Mouse (Mus musculus): ENCODE measurements around the gene Lyrm7. TPM values are rescaled to one million over a fixed set of nuclear protein-coding genes. Genes with fewer than 3 reads are reported as not detected.

Lyrm7 gene
- polyA plus RNA-seq, 1 experiment from 2014 or later: 8.0 TPM

DNA sequence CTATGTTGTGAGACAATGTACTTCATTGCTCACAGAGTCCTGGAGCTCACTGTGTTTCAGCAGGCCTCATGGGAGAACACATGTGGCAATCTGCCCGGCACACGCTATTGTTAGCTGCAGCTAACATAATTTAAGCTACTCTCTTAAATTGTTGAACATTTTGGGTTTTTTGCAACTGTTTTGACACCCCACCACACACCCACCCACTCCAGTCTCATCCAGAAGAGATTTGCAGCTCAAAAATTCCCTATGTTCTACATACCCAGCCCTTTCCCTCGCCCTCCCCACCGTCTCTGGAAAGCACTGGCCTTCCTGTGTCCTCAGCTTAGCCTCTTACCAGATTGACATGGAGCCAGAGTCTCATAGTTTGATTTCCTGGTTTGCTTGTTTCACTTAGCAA is 55.5 kb downstream of the Lyrm7 start:
- Histone ChIP-seq H3K27me3 (ENCODE audit: insufficient read depth, low read length) (no peaks in the 10 kb centered on the region), H3K36me3 (ENCODE audit: insufficient read depth) (no peaks in the 10 kb centered on the region), H3K9ac (no peak overlapping the region), H3K27ac (ENCODE audit: low read depth) (no peak overlapping the region), H3K4me3 (ENCODE audit: low read depth, low read length) (no peak overlapping the region), H3K4me2 (no peak overlapping the region), H3K9me3 (ENCODE audit: low read depth, low read length) (no peaks in the 10 kb centered on the region), H3K4me1 (ENCODE audit: insufficient read depth) (no peaks in the 10 kb centered on the region)
- DNase-seq (no peak), ATAC-seq (ENCODE audit: insufficient read depth) (no peak)
- no peak for TF ChIP-seq CTCF (IDR thresholded peaks at IDR 0.05; ENCODE audit: low read depth)
- WGBS: 82% methylated on average over 4 of the region's 4 CpGs

DNA sequence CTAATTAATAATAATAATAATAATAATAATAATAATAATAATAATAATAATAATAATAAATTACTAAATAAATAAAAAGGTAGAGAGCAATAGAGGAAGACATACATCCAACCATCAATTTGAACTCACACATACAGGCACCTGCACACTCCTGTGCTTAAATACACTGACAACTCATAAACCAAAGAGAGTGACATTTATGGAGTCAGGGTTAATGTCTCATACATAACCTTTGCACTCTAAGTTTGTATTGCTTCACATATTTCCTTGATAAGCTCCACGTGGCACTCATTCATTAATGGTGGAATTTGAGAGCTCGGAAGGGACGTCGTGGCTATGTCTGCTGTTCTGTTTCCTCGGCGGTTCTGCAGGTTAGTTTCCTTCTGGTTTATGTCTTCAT is 58.1 kb downstream of the Lyrm7 start:
- Histone ChIP-seq H3K4me3 (ENCODE audit: low read depth, low read length) (no peak overlapping the region), H3K9me3 (ENCODE audit: low read depth, low read length) (no peaks in the 10 kb centered on the region), H3K27me3 (ENCODE audit: insufficient read depth, low read length) (no peaks in the 10 kb centered on the region), H3K36me3 (ENCODE audit: insufficient read depth) (no peaks in the 10 kb centered on the region), H3K4me2 (no peak overlapping the region), H3K27ac (ENCODE audit: low read depth) (no peak overlapping the region), H3K9ac (no peak overlapping the region), H3K4me1 (ENCODE audit: insufficient read depth) (no peaks in the 10 kb centered on the region)
- DNase-seq: no peak
- TF ChIP-seq CTCF (IDR thresholded peaks at IDR 0.05; ENCODE audit: low read depth): no peak
- 36% methylated on average over 6 of the region's 6 CpGs for WGBS
- no peak for ATAC-seq (ENCODE audit: insufficient read depth)

DNA sequence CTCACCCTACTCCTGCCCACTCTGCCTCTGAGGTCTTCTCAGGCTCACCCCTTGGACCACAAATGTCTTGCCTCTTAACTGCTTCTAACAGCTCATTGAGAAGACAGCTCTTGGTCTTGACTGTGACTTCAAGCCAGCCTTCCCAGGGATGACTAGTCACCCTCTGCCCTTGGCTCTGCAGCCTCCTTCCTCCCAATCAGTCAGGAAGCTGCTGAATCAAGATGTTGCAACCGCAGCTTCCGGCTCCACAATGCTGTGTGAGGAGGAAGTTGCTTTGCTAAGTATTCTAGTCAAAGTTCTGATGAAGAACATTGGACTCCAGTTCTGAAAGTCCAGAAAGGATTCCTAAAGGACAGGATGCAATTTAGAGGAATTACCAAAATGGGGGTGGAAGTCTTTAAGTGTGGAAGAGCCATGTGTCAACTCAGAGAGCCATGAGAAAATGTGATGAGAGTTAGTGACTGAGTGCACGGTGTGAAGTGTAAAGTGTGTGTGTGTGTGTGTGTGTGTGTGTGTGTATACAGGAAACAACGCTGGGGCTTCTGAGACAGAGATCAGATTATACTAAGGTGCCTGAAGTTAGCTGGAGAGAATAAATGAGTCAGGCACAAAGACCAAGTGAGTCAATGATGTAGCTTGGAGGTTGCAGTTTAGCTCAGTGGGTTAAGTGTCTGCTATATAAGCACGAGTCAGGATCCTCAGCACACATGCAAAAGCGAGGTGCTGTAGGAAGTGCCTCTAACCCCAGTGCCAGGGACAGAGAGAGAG is 58.7 kb downstream of the Lyrm7 start:
- no peaks in the 10 kb centered on the region for H3K36me3 ChIP-seq (ENCODE audit: insufficient read depth)
- no peak overlapping the region for H3K4me3 ChIP-seq (ENCODE audit: low read depth, low read length)
- no peaks in the 10 kb centered on the region for H3K9me3 ChIP-seq (ENCODE audit: low read depth, low read length)
- H3K4me2 ChIP-seq: no peak overlapping the region
- H3K9ac ChIP-seq: no peak overlapping the region
- no peak for TF ChIP-seq CTCF (IDR thresholded peaks at IDR 0.05; ENCODE audit: low read depth)
- H3K4me1 ChIP-seq (ENCODE audit: insufficient read depth): no peaks in the 10 kb centered on the region
- ATAC-seq (ENCODE audit: insufficient read depth) (no peak), DNase-seq (peak; percentile 47)
- WGBS: 53% methylated on average over 6 of the region's 6 CpGs
- no peaks in the 10 kb centered on the region for H3K27me3 ChIP-seq (ENCODE audit: insufficient read depth, low read length)
- H3K27ac ChIP-seq (ENCODE audit: low read depth): no peak overlapping the region

DNA sequence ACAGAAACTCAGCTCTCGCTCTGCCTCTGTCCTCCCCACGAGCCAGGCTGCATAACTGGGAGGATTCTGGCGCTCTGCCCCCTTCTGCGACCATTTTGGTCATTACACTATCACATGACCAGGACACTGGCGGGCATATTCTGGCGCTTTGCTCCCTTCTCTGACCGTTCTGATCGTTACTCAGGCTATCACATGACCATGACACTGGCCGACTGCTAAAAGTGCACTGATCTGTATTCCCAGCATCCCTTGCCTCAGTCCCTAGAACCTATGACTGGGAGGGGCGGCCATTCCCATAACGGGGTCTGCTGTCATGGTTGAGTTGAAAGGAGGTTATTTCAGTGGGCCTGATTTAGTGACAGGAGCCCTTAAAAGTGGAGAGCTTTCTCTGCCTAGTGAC is 64.2 kb downstream of the Lyrm7 start:
- no peak for TF ChIP-seq CTCF (IDR thresholded peaks at IDR 0.05; ENCODE audit: low read depth)
- Histone ChIP-seq H3K36me3 (ENCODE audit: insufficient read depth) (no peaks in the 10 kb centered on the region), H3K4me1 (ENCODE audit: insufficient read depth) (no peaks in the 10 kb centered on the region), H3K4me2 (no peak overlapping the region), H3K9ac (no peak overlapping the region), H3K27ac (ENCODE audit: low read depth) (no peak overlapping the region), H3K27me3 (ENCODE audit: insufficient read depth, low read length) (no peaks in the 10 kb centered on the region), H3K9me3 (ENCODE audit: low read depth, low read length) (no peaks in the 10 kb centered on the region), H3K4me3 (ENCODE audit: low read depth, low read length) (no peak overlapping the region)
- 75% methylated on average over 11 of the region's 11 CpGs for WGBS
- no peak for DNase-seq
- no peak for ATAC-seq (ENCODE audit: insufficient read depth)

DNA sequence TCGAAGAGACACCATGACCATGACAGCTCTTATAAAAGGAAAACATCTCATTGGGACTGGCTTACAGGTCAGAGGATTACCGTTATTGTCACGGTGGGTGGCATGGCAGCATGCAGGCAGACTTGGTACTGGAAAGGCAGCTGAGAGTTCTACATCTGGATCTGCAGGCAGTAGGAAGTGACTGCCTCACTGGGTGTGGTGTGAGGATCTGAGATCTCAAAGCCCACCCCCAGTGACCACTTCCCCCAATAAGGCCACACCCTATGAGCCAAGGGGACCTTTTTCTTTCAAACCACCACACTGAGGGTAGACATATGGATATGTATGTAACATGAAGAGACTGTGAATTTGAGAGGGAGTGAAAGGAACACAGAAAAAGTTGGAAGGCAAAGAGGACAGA is 66.0 kb downstream of the Lyrm7 start:
- DNase-seq: no peak
- TF ChIP-seq CTCF (IDR thresholded peaks at IDR 0.05; ENCODE audit: low read depth): no peak
- Histone ChIP-seq H3K27me3 (ENCODE audit: insufficient read depth, low read length) (no peaks in the 10 kb centered on the region), H3K4me3 (ENCODE audit: low read depth, low read length) (no peak overlapping the region), H3K9me3 (ENCODE audit: low read depth, low read length) (no peaks in the 10 kb centered on the region), H3K27ac (ENCODE audit: low read depth) (no peak overlapping the region), H3K36me3 (ENCODE audit: insufficient read depth) (no peaks in the 10 kb centered on the region), H3K4me1 (ENCODE audit: insufficient read depth) (no peaks in the 10 kb centered on the region), H3K4me2 (no peak overlapping the region), H3K9ac (no peak overlapping the region)
- ATAC-seq (ENCODE audit: insufficient read depth): no peak
- WGBS: 89% methylated on average over 3 of the region's 3 CpGs

DNA sequence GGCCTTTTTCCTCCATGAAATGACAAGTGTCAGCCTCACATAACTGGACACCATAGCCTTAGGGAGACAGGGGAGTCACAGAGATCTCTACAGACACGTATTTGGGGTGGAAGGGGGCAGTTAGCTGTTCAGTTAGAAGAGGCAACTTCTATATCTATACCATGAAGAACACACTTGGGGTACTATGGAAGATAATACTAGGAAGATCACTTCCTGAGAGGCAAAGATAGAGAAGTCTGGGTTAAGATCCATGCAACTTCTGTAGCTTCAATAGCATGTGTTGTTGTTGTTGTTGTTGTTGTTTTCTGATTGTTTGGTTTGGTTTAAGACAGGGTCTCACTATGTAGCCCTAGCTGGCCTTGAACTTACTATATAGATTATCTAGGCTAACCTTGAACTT is 67.5 kb downstream of the Lyrm7 start:
- TF ChIP-seq CTCF (IDR thresholded peaks at IDR 0.05; ENCODE audit: low read depth): no peak
- WGBS: 59% methylated on average over 1 of the region's 1 CpGs

DNA sequence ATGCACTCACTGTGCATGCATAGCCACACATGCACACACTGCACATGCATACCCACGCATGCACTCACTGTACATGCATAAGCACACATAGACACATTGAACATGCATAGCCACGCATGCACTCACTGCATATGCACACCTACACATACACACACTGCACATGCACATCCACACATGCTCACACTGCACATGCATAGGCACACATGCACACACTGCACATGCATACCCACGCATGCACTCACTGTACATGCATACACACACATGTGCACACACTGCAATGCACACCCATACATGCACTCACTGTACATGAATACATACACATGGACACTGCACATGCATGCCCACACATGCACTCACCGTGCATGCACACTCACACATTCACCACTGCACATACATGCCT is 69.3 kb downstream of the Lyrm7 start:
- no peak overlapping the region for H3K27ac ChIP-seq (ENCODE audit: low read depth)
- no peak for TF ChIP-seq CTCF (IDR thresholded peaks at IDR 0.05; ENCODE audit: low read depth)
- 92% methylated on average over 4 of the region's 4 CpGs for WGBS
- H3K27me3 ChIP-seq (ENCODE audit: insufficient read depth, low read length): no peaks in the 10 kb centered on the region
- no peak overlapping the region for H3K4me2 ChIP-seq
- DNase-seq (no peak), ATAC-seq (ENCODE audit: insufficient read depth) (no peak)
- H3K9ac ChIP-seq: no peak overlapping the region
- H3K4me1 ChIP-seq (ENCODE audit: insufficient read depth): peaks cover 2% of the 10 kb centered on the region; the same call in 1 of the 2 replicates
- H3K36me3 ChIP-seq (ENCODE audit: insufficient read depth): no peaks in the 10 kb centered on the region
- H3K4me3 ChIP-seq (ENCODE audit: low read depth, low read length): no peak overlapping the region
- no peaks in the 10 kb centered on the region for H3K9me3 ChIP-seq (ENCODE audit: low read depth, low read length)

More for the DNA sequence above, 67.5 kb downstream of the Lyrm7 start:
- Histone ChIP-seq H3K9me3 (ENCODE audit: low read depth, low read length) (no peaks in the 10 kb centered on the region), H3K9ac (no peak overlapping the region), H3K36me3 (ENCODE audit: insufficient read depth) (no peaks in the 10 kb centered on the region), H3K27me3 (ENCODE audit: insufficient read depth, low read length) (no peaks in the 10 kb centered on the region), H3K4me1 (ENCODE audit: insufficient read depth) (no peaks in the 10 kb centered on the region), H3K4me2 (no peak overlapping the region), H3K27ac (ENCODE audit: low read depth) (no peak overlapping the region), H3K4me3 (ENCODE audit: low read depth, low read length) (no peak overlapping the region)
- no peak for DNase-seq
- no peak for ATAC-seq (ENCODE audit: insufficient read depth)
